Mouse (Mus musculus) cerebellum, postnatal 36 days (tissue): Measurements from ENCODE around the gene Ablim1.
"Not testable (repeated sequence)": the region's sequence is repeated elsewhere in the genome, so short reads cannot be mapped to it uniquely, and the experiment has no call there.

Experiments
- DNase-seq, 2 experiments: peaks; one replicate each; pipeline ENCODE4 v3.0.0; 2021 to 2022; ENCODE audit warnings: mixed read lengths in 2 of 2

The Ablim1 gene

GRCm38 (mm10) chr19:57143646-57144045 is 171.1 kb downstream of the Ablim1 start:
- DNase-seq, result no peak

- DNase-seq, result no peak
These were observed 172.8 kb downstream of the Ablim1 start for GRCm38 (mm10) chr19:57141756-57142461.

- DNase-seq, result no peak
These were observed 173.8 kb downstream of the Ablim1 start for GRCm38 (mm10) chr19:57140874-57141273.

GRCm38 (mm10) chr19:57140071-57140470 is 174.6 kb downstream of the Ablim1 start:
- no peak for DNase-seq

- DNase-seq, result no peak
These were observed 175.7 kb downstream of the Ablim1 start for GRCm38 (mm10) chr19:57138909-57139617.

GRCm38 (mm10) chr19:57138469-57138868 is 176.2 kb downstream of the Ablim1 start:
- no peak for DNase-seq

GRCm38 (mm10) chr19:57138045-57138444 is 176.7 kb downstream of the Ablim1 start:
- no peak for DNase-seq

- peak; percentile 53 to 70 for DNase-seq
These were observed 178.5 kb downstream of the Ablim1 start for GRCm38 (mm10) chr19:57136228-57136627.

- DNase-seq, result not testable (repeated sequence)
These were observed 179.1 kb downstream of the Ablim1 start for GRCm38 (mm10) chr19:57135654-57136053.

GRCm38 (mm10) chr19:57134654-57135348 is 179.9 kb downstream of the Ablim1 start:
- DNase-seq, result no peak

GRCm38 (mm10) chr19:57132916-57133520 is 181.7 kb downstream of the Ablim1 start:
- DNase-seq, result no peak

GRCm38 (mm10) chr19:57132281-57132680 is 182.4 kb downstream of the Ablim1 start:
- no peak for DNase-seq

GRCm38 (mm10) chr19:57131366-57131765 is 183.4 kb downstream of the Ablim1 start:
- DNase-seq, result no peak

- no peak for DNase-seq
These were observed 184.1 kb downstream of the Ablim1 start for GRCm38 (mm10) chr19:57130591-57130990.

GRCm38 (mm10) chr19:57129729-57130128 is 185.0 kb downstream of the Ablim1 start:
- no peak for DNase-seq

- DNase-seq, result no peak
These were observed 186.7 kb downstream of the Ablim1 start for GRCm38 (mm10) chr19:57128037-57128436.

- DNase-seq, result no peak
These were observed 187.2 kb downstream of the Ablim1 start for GRCm38 (mm10) chr19:57127523-57127922.

- no peak for DNase-seq
These were observed 187.8 kb downstream of the Ablim1 start for GRCm38 (mm10) chr19:57126950-57127349.

GRCm38 (mm10) chr19:57124906-57125305 is 189.8 kb downstream of the Ablim1 start:
- no peak for DNase-seq

- no peak for DNase-seq
These were observed 190.6 kb downstream of the Ablim1 start for GRCm38 (mm10) chr19:57124138-57124519.

- DNase-seq, result peak; percentile 89 to 90
These were observed 191.1 kb downstream of the Ablim1 start for GRCm38 (mm10) chr19:57123503-57124137.

GRCm38 (mm10) chr19:57122261-57122660 is 192.5 kb downstream of the Ablim1 start:
- DNase-seq, result no peak

GRCm38 (mm10) chr19:57121036-57121435 is 193.7 kb downstream of the Ablim1 start:
- no peak for DNase-seq
